Mouse (Mus musculus) cerebellum, adult 2 months (tissue): ENCODE data around the gene Frmd8. TPM values are rescaled to one million over a fixed set of nuclear protein-coding genes. Genes with fewer than 3 reads are reported as not detected.
A peak's percentile ranks its signal among the peaks of the same experiment; 100 is the strongest.
"Not testable (repeated sequence)": the region's sequence is repeated elsewhere in the genome, so short reads cannot be mapped to it uniquely, and the experiment has no call there.

Experiments
- DNase-seq, 2 experiments: peaks; one replicate each; pipeline ENCODE4 v3.0.0; 2021
- H3K27ac ChIP-seq: fragments of 200-500 bp; 2 replicates; pipeline ENCODE4 v1.5.1; 2012; ENCODE audit warnings: low read length, control low read depth, inconsistent platforms; ENCODE audit not compliant: insufficient read depth
- H3K27me3 ChIP-seq: fragments of 200-500 bp; 2 replicates; pipeline ENCODE4 v1.6.1; 2012; ENCODE audit warnings: inconsistent platforms, mild to moderate bottlenecking, low read length, moderate library complexity; ENCODE audit not compliant: control insufficient read depth, insufficient read depth
- H3K4me1 ChIP-seq: fragments of 200-500 bp; 2 replicates; pipeline ENCODE4 v1.6.1; 2011; ENCODE audit warnings: low read length; ENCODE audit not compliant: control insufficient read depth, insufficient read depth
- H3K4me3 ChIP-seq: fragments of 200-500 bp; replicated peaks from 2 replicates; pipeline ENCODE3; 2011; ENCODE audit warnings: mild to moderate bottlenecking, low read depth, low read length, control low read depth; ENCODE audit not compliant: insufficient read depth
- CTCF ChIP-seq: fragments of 200-500 bp; IDR thresholded peaks from 2 replicates; pipeline ENCODE4 v1.5.1; 2011; ENCODE audit warnings: low read depth, mild to moderate bottlenecking, control low read depth, low read length, moderate library complexity, borderline replicate concordance; ENCODE audit not compliant: insufficient read depth
- POLR2A ChIP-seq: fragments of 200-500 bp; IDR thresholded peaks from 2 replicates; pipeline ENCODE4 v1.6.1; 2011; ENCODE audit warnings: low read length, control low read depth, borderline replicate concordance; ENCODE audit not compliant: insufficient read depth
- WGBS: fragments of 180-500 bp; shearing (Covaris S2); methylation state at CpG from one replicate; pipeline ENCODE4 v1.1.7; 2018; 5-methylcytosine and 5-hydroxymethylcytosine counted together
- polyA plus RNA-seq: library from polyadenylated mRNA; depleted of rRNA; stranded (reverse); fragments of >200 nt; gene quantifications from 2 replicates; pipeline ENCODE4 v1.2.3, GENCODE M21; 2012

The Frmd8 gene
- polyA plus RNA-seq, 1 experiment, result 28.3 TPM

DNA sequence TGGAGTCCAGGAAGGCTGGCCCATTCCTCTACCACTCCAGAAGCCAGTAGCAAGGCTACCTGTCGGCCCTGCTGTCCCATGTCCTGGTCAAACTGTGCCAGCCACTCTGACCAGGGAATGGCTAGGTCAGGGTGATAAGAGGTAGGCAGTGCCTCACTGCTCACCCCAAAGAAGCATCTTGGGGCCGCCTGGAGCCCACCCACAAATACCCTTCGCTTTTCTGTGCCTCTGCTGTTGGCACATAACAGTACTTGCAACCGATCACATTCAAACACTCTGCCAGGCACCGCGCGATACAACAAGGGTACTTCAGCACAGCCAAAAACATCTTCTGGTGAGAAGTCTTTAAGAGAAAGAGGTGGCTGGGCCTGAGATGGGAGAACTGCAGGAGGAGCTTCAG, 17.2 kb upstream of the Frmd8 start:
- 83% methylated on average over 7 of the region's 7 CpGs for WGBS
- Histone ChIP-seq H3K4me3 (no peak overlapping the region), H3K27me3 (no peaks in the 10 kb centered on the region), H3K27ac (no peak overlapping the region), H3K4me1 (peaks cover 3% of the 10 kb centered on the region; the same call in 1 of the 2 replicates)
- TF ChIP-seq POLR2A, result no peak
- no peak for TF ChIP-seq CTCF
- no peak for DNase-seq

DNA sequence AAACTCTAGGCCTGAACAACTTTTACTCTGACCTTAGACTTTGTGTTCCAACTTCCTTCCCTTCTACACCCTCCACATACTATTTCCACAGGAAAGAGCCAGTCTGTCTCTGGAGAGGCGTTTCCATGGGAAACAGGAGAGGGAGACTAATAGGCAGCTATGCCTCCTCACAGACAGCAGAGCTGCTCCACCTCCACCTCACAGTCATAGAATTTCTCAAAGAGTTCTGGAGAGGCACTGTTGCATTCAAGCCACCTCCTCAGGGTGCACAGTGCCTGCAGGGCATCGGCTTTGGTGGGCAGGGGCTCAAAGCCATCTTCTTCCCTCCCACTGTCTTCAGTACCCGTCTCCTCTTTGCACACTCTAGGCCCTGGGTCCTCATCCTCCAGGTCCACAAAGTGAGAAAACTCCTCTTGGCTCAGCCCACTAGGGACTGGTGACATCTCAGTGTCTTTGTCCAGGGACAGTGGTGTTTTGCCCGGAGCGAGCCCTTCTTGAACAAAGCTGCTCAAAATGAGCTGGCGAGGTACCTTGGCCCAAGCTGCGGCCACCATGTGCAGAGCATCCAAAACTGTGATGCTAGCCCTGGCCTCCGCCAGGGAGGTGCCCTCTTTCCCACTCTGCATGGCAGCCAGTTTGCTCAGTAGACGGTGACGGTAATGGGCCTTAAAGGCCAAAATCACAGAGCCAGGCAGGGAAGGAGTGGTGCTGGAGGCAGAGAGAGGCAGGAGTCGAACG, 16.6 kb upstream of the Frmd8 start:
- no peak for DNase-seq
- 67% methylated on average over 12 of the region's 12 CpGs for WGBS
- peaks cover 3% of the 10 kb centered on the region; the same call in 1 of the 2 replicates for H3K4me1 ChIP-seq
- no peaks in the 10 kb centered on the region for H3K27me3 ChIP-seq
- no peak overlapping the region for H3K27ac ChIP-seq
- no peak for TF ChIP-seq CTCF
- no peak for TF ChIP-seq POLR2A
- H3K4me3 ChIP-seq, result no peak overlapping the region

DNA sequence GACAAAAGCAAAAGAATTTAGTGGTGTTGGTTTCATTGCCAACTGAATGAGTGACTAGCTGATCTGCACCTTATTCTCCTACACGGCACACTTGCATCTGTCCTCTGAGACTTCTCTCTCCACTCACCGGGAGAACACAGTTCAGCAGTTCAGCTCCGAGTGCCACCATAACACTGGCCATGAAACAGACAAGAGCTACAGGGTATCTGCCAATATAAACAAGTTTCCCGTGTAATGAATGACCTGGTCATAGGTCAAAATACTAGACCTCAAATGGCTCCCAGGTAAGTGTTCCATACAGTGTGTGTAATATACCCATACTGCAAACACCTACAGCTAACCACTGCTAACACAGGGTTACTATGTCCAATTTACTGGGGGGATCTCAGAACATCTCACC, 14.1 kb upstream of the Frmd8 start:
- no peaks in the 10 kb centered on the region for H3K27me3 ChIP-seq
- no peak overlapping the region for H3K27ac ChIP-seq
- no peak for DNase-seq
- TF ChIP-seq CTCF, result no peak
- TF ChIP-seq POLR2A, result no peak
- peaks cover 3% of the 10 kb centered on the region; the same call in 1 of the 2 replicates for H3K4me1 ChIP-seq
- H3K4me3 ChIP-seq, result no peak overlapping the region
- WGBS, result 67% methylated on average over 4 of the region's 4 CpGs

DNA sequence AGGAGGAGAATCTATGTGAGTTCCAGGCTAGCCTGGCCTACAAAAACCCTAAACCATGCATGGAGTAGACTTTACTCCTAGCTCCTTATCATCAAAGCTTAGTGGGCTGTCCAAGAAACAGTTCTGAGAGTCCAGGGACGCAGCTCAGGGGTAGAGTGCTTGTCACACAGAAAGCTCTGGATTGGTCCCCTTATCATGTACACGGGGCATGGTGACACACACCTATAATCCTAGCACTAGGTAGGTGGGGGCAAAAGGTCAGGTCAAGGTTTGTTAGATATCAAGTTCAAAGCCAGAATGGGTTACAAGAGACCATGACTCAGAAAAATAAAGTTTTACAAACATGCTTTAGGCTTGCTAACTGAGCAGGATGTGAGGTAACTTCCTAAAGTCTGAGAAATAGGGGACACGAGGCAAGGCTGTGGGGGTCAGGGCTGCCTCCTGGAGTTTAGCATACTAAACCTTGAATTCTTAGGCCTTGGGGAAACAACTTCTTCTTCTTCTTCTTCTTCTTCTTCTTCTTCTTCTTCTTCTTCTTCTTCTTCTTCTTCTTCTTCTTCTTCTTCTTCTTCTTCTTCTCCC, 12.3 kb upstream of the Frmd8 start:
- no peak for TF ChIP-seq POLR2A
- WGBS, result 89% methylated on average over 3 of the region's 3 CpGs
- Histone ChIP-seq H3K4me1 (no peaks in the 10 kb centered on the region), H3K4me3 (no peak overlapping the region), H3K27me3 (no peaks in the 10 kb centered on the region), H3K27ac (no peak overlapping the region)
- no peak for DNase-seq

DNA sequence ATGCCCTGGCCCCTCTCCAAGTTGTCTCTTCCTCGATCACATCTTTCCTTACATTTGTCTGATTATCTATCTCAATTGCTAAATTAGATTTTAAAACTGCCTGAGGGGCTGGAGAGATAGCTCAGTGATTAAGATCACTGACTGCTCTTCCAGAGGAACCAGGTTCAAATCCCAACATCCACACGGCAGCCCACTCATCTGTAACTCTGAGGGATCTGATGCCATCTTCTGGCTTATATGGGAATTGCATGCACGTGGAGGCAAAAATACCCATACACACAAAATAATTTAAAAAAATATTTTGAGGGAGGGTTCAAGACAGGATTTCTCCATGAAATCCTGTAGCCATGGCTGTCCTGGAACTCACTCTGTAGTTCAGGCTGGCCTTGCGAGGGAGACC, 10.8 kb upstream of the Frmd8 start:
- TF ChIP-seq CTCF (peak; percentile 15; the same call in 1 of the 2 replicates), POLR2A (no peak)
- DNase-seq, result no peak
- Histone ChIP-seq H3K4me3 (no peak overlapping the region), H3K27ac (no peak overlapping the region), H3K27me3 (no peaks in the 10 kb centered on the region), H3K4me1 (no peaks in the 10 kb centered on the region)
- WGBS, result 57% methylated on average over 4 of the region's 4 CpGs

DNA sequence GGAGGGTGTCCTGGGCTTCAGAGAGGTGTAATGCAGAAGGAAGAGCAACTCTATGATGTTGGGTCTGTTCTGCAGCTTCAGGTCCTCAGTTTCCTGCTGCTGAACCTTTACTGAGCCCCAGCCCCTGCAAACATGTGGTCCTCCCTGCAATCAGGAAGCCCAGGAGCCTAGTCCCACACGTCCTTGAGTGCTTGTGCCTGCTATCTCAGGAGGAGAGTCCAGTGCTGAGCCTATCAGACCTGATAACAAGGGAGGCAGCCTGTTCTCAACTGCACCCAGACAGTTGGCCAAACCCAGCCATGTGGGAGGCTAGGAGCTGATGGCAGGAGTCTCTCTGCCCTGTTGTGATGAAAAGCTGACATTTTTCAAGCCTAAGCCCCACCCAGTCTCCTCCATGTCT, 8.9 kb upstream of the Frmd8 start:
- Histone ChIP-seq H3K27ac (no peak overlapping the region), H3K4me3 (no peak overlapping the region), H3K27me3 (no peaks in the 10 kb centered on the region), H3K4me1 (no peaks in the 10 kb centered on the region)
- 60% methylated on average over 1 of the region's 1 CpGs for WGBS
- TF ChIP-seq CTCF (no peak), POLR2A (no peak)
- DNase-seq, result no peak

DNA sequence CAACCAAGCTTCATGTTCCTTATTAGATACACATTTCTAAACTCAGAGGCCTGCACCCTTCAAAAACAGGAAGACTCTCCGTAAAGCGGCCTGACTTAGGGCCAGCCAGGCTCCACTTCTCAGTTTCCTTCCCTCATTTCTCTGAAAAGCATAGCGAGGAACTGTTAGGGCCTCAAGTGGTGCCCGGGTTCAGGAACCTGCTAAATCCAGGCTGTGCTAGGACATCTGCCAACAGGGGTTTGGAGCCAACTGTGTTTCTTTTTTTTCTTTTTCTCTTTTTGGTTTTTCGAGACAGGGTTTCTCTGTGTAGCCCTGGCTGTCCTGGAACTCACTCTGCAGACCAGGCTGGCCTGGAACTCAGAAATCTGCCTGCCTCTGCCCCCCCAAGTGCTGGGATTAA, 7.0 kb upstream of the Frmd8 start:
- WGBS, result 55% methylated on average over 5 of the region's 5 CpGs
- H3K4me1 ChIP-seq, H3K27me3 ChIP-seq, DNase-seq, H3K27ac ChIP-seq, H3K4me3 ChIP-seq: not testable (repeated sequence)

DNA sequence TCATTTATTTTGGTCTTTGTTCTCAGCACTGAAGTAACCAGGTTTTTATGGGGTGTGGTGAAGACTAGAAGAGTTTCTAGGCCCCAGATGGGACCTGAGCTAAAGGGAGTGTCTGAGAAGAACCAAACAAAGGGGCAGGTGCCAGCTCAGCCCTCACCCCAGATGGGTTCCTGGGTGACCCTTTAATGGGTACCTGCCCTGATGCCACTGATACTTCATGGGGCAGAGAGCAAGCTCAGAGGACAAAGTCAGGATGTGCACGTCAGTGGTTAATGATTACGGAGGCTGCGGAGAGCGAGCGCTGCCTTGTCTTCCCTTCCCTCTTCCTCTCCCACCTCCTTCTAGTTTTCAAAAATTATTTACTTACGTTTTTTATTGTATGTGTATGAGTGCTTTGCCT, 6.1 kb upstream of the Frmd8 start:
- Histone ChIP-seq H3K27ac (no peak overlapping the region), H3K4me3 (no peak overlapping the region), H3K27me3 (no peaks in the 10 kb centered on the region), H3K4me1 (no peaks in the 10 kb centered on the region)
- WGBS, result 98% methylated on average over 6 of the region's 6 CpGs
- no peak for DNase-seq
- TF ChIP-seq POLR2A (no peak), CTCF (no peak)
